Mouse (Mus musculus) activated CD4-positive, CD25-positive, alpha-beta regulatory T cell, adult 9 weeks (primary cell): ENCODE measurements around the gene Itga9. TPM values are rescaled to one million over a fixed set of nuclear protein-coding genes. Genes with fewer than 3 reads are reported as not detected.

Source experiments
- polyA plus RNA-seq: library from polyadenylated mRNA; unstranded; fragments of 100-300 nt; shearing (Covaris generic); gene quantifications from one replicate; pipeline ENCODE4 v1.2.1, GENCODE M21; 2017

The Itga9 gene
- 0.77 TPM for polyA plus RNA-seq

DNA sequence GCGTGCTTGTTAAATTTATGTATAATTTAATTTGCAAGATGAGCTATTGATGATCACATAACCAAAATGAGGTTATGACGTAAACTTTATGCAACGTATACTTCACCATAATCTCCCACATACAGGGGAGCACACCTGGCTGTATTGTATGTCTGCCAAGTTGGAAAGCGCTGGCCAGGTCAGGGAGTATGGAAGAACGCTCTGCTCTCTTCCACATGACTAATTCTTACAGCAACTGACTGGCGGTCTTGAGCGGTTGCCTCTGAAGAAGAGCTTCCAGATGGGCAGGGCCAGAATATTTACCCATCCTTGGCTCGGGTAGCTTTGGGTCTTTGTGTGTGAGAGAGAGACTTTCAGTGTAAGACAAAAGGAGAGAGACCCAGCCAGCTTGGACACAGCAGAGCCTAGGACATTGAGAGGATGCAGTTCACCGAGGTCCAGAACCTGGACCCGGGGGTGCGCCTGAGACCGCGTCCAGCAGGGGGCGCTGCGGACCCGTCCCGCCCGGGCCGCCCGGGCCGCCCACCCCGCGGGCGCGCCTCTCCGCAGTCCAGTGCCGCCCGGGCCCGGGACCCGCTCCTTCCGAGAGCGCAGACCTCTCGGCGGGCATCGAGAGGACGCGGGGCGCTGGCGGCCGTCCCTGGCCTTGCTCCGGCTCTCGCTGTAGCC, at the start of gene Itga9:
TSS of gene Itga9 (plus strand) at position 543 of the 669 bp plus-strand sequence.

GRCm38 (mm10) chr9:118926111-118926650, 319.7 kb downstream of the Itga9 start, which contains the start of gene Ctdspl:
Gene Ctdspl (plus strand): TSS chr9:118926453.

Other genes with a start within 250 kb of the Itga9 start
- 1.8 TPM for gene Eomes, start 128.5 kb upstream of the Itga9 start, polyA plus RNA-seq
- 17.2 TPM for gene Golga4, start 100.4 kb upstream of the Itga9 start, polyA plus RNA-seq